Mouse (Mus musculus): ENCODE data around the gene Cbfa2t2. TPM values are rescaled to one million over a fixed set of nuclear protein-coding genes. Genes with fewer than 3 reads are reported as not detected.
A peak's percentile ranks its signal among the peaks of the same experiment; 100 is the strongest.

The Cbfa2t2 gene
- polyA plus RNA-seq (2016; fragmentation: Nextera tagmentation; extraction: Ambion mirVana): 62.4 and 67.0 TPM in 2 replicates

DNA sequence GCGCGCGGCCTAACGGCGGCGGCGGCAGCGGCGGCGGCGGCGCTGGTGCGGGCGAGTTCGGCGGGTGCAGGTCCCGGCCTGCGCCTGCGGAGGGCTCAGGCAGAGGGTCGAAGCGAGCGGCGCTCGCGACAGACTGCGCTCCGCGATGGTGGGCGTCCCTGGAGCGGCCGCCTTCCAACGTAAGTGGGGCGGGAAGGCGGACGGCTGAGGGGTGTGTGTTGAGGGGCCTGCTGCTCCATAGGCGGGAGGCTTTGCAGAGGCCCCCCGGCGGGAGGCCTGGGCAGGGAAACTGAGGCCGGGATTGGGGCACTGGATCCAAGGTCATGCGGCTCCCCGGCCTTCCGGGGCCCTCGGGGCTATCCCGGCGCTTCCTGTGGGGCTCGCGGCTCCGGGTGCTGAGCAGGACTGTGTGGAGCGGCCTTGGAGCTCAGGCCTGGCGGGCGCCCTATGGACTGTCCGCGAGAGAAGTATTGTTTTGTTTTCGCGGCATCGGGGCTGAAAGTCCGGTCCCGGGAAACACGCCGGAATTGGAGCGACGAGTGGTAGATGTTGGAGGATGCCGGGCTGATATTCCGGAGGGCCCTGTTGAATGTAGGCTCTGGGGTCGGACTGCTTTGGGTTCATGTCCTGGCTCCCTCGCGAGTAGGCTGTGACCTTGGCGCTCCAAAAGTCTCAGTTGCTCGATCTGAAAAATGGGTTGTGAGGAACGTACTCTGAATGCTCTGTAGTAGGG is at the start of gene Cbfa2t2:
Gene Cbfa2t2, plus strand, starts transcription at position 24 of the 733 bp plus-strand sequence.
- H3K9me3 ChIP-seq: no peaks in the 10 kb centered on the region
- peak within 1 kb of the TSS; percentile 85 for H3K4me3 ChIP-seq
- H3K27me3 ChIP-seq (replicated peaks): no peaks in the 10 kb centered on the region
- ATAC-seq (ENCODE audit: low FRiP score, low read depth): peak; percentile 86
- H3K9ac ChIP-seq: peak within 1 kb of the TSS; percentile 94
- peak within 1 kb of the TSS; percentile 80 for H3K27ac ChIP-seq
- H3K4me1 ChIP-seq: peaks cover 13% of the 10 kb centered on the region
- no peaks in the 10 kb centered on the region for H3K36me3 ChIP-seq
- peak within 1 kb of the TSS; percentile 66 for H3K4me2 ChIP-seq (replicated peaks)
- whole genome bisulfite sequencing: under 1% methylated on average over 70 of the region's 70 CpGs

- Histone ChIP-seq H3K9me3 (no peaks in the 10 kb centered on the region), H3K4me2 (replicated peaks) (no peak overlapping the region), H3K9ac (no peak overlapping the region), H3K27ac (no peak overlapping the region), H3K27me3 (replicated peaks) (no peaks in the 10 kb centered on the region), H3K4me3 (no peak overlapping the region), H3K36me3 (no peaks in the 10 kb centered on the region), H3K4me1 (no peaks in the 10 kb centered on the region)
- no peak for ATAC-seq (ENCODE audit: low FRiP score, low read depth)
- WGBS: 85% methylated on average over 11 of the region's 11 CpGs
Observed at GRCm38 (mm10) chr2:154390180-154390964, 45.9 kb upstream of the Cbfa2t2 start.

GRCm38 (mm10) chr2:154394602-154395001 is 41.7 kb upstream of the Cbfa2t2 start:
- WGBS: 85% methylated on average over 3 of the region's 3 CpGs
- no peak overlapping the region for H3K27ac ChIP-seq
- no peak overlapping the region for H3K4me3 ChIP-seq
- ATAC-seq (ENCODE audit: low FRiP score, low read depth): no peak
- no peaks in the 10 kb centered on the region for H3K36me3 ChIP-seq
- no peak overlapping the region for H3K9ac ChIP-seq
- H3K4me2 ChIP-seq (replicated peaks): no peak overlapping the region
- no peaks in the 10 kb centered on the region for H3K9me3 ChIP-seq
- H3K27me3 ChIP-seq (replicated peaks): no peaks in the 10 kb centered on the region
- no peaks in the 10 kb centered on the region for H3K4me1 ChIP-seq

- H3K4me2 ChIP-seq (replicated peaks): no peak overlapping the region
- no peak for ATAC-seq (ENCODE audit: low FRiP score, low read depth)
- no peak overlapping the region for H3K4me3 ChIP-seq
- no peaks in the 10 kb centered on the region for H3K9me3 ChIP-seq
- no peaks in the 10 kb centered on the region for H3K4me1 ChIP-seq
- WGBS: 95% methylated on average over 2 of the region's 2 CpGs
- H3K27ac ChIP-seq: no peak overlapping the region
- H3K36me3 ChIP-seq: no peaks in the 10 kb centered on the region
- H3K27me3 ChIP-seq (replicated peaks): no peaks in the 10 kb centered on the region
- no peak overlapping the region for H3K9ac ChIP-seq
Observed at GRCm38 (mm10) chr2:154396529-154396928, 39.8 kb upstream of the Cbfa2t2 start.

GRCm38 (mm10) chr2:154398267-154398666 is 38.0 kb upstream of the Cbfa2t2 start:
- ATAC-seq (ENCODE audit: low FRiP score, low read depth): no peak

GRCm38 (mm10) chr2:154399325-154399724 is 37.0 kb upstream of the Cbfa2t2 start:
- Histone ChIP-seq H3K27ac (no peak overlapping the region), H3K4me2 (replicated peaks) (no peak overlapping the region), H3K9me3 (no peaks in the 10 kb centered on the region), H3K4me3 (no peak overlapping the region), H3K27me3 (replicated peaks) (no peaks in the 10 kb centered on the region), H3K36me3 (no peaks in the 10 kb centered on the region), H3K9ac (no peak overlapping the region), H3K4me1 (peaks cover 9% of the 10 kb centered on the region; the same call in 1 of the 2 replicates)
- WGBS: 78% methylated on average over 2 of the region's 2 CpGs
- ATAC-seq (ENCODE audit: low FRiP score, low read depth): no peak

More at GRCm38 (mm10) chr2:154398267-154398666, 38.0 kb upstream of the Cbfa2t2 start:
- peaks cover 8% of the 10 kb centered on the region; the same call in 1 of the 2 replicates for H3K4me1 ChIP-seq
- H3K27me3 ChIP-seq (replicated peaks): no peaks in the 10 kb centered on the region
- no peak overlapping the region for H3K4me2 ChIP-seq (replicated peaks)
- H3K36me3 ChIP-seq: no peaks in the 10 kb centered on the region
- H3K9me3 ChIP-seq: no peaks in the 10 kb centered on the region
- no peak overlapping the region for H3K9ac ChIP-seq
- WGBS: 91% methylated on average over 7 of the region's 7 CpGs
- no peak overlapping the region for H3K4me3 ChIP-seq
- no peak overlapping the region for H3K27ac ChIP-seq

DNA sequence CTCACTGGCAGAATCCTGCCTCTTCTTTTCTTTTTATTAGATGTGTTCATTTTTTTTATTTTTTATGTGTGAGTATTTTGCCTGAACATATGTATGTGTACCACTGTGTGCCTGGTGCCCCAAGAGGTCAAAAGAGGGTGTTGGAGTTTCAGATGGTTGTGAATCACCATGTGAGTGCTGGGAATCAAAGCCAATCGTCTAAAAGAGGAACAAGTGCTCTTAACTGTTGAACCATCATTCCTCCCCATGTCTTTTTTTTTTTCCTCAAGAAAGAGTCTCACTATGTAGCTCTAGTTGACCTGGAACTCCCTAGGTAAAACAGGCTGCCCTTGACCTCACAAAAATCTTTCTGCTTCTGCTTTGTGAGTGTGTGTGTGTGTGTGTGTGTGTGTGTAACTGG is 34.3 kb upstream of the Cbfa2t2 start:
- no peak for ATAC-seq (ENCODE audit: low FRiP score, low read depth)
- no peak overlapping the region for H3K4me3 ChIP-seq
- no peaks in the 10 kb centered on the region for H3K36me3 ChIP-seq
- no peaks in the 10 kb centered on the region for H3K9me3 ChIP-seq
- H3K27me3 ChIP-seq (replicated peaks): peaks cover 4% of the 10 kb centered on the region; the same call in 1 of the 2 replicates
- H3K9ac ChIP-seq: no peak overlapping the region
- H3K27ac ChIP-seq: no peak overlapping the region
- H3K4me1 ChIP-seq: peaks cover 15% of the 10 kb centered on the region
- H3K4me2 ChIP-seq (replicated peaks): no peak overlapping the region
- 56% methylated on average over 1 of the region's 1 CpGs for WGBS

- Histone ChIP-seq H3K27ac (no peak overlapping the region), H3K9ac (no peak overlapping the region), H3K4me3 (no peak overlapping the region), H3K4me1 (peaks cover 20% of the 10 kb centered on the region), H3K27me3 (replicated peaks) (peaks cover 12% of the 10 kb centered on the region), H3K9me3 (no peaks in the 10 kb centered on the region), H3K36me3 (no peaks in the 10 kb centered on the region), H3K4me2 (replicated peaks) (no peak overlapping the region)
- ATAC-seq (ENCODE audit: low FRiP score, low read depth): no peak; the same call in 1 of the 2 replicates
- 32% methylated on average over 7 of the region's 7 CpGs for WGBS
Observed at GRCm38 (mm10) chr2:154402811-154403210, 33.5 kb upstream of the Cbfa2t2 start.

- no peak overlapping the region for H3K4me3 ChIP-seq
- no peak overlapping the region for H3K9ac ChIP-seq
- WGBS: 48% methylated on average over 5 of the region's 5 CpGs
- no peak for ATAC-seq (ENCODE audit: low FRiP score, low read depth)
- H3K27ac ChIP-seq: no peak overlapping the region
- no peaks in the 10 kb centered on the region for H3K9me3 ChIP-seq
- H3K27me3 ChIP-seq (replicated peaks): peaks cover 13% of the 10 kb centered on the region
- H3K36me3 ChIP-seq: no peaks in the 10 kb centered on the region
- H3K4me1 ChIP-seq: peaks cover 26% of the 10 kb centered on the region
- no peak overlapping the region for H3K4me2 ChIP-seq (replicated peaks)
Observed at GRCm38 (mm10) chr2:154405447-154405994, 30.8 kb upstream of the Cbfa2t2 start.

DNA sequence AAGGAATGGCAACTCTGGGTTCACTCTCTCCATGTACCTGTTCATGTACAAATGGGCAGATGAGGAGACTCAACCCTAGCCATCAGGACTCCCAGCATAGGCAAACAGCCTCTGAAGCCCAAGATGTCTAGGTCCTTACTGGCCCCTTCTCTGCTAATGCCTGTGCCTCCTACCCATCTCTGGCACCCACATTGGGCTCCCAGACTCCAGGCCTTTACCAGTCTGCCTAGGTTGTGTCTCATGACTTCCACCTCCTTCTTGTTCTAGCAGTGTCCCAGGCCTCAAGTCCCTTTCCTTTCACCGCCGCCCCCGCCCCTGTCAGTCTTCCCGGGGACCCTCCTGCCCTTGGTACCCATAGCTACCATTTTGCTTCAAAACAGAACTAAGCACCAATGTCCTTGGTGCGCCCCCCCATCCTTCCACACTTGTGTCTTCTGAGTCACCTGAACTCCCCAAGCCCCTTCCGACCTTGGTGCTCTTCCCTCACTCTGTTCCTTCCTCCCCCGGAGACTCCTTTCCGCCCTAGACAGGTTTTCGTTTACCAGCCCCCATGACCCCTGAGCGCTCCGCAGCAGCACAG is 29.1 kb upstream of the Cbfa2t2 start:
- Histone ChIP-seq H3K9ac (peak overlapping the region; percentile 77), H3K4me2 (replicated peaks) (peak overlapping the region; percentile 94), H3K9me3 (no peaks in the 10 kb centered on the region), H3K36me3 (no peaks in the 10 kb centered on the region), H3K4me1 (peaks cover 26% of the 10 kb centered on the region), H3K4me3 (peak overlapping the region; percentile 82), H3K27me3 (replicated peaks) (peaks cover 13% of the 10 kb centered on the region), H3K27ac (no peak overlapping the region)
- WGBS: 28% methylated on average over 11 of the region's 11 CpGs
- no peak; the same call in 1 of the 2 replicates for ATAC-seq (ENCODE audit: low FRiP score, low read depth)

DNA sequence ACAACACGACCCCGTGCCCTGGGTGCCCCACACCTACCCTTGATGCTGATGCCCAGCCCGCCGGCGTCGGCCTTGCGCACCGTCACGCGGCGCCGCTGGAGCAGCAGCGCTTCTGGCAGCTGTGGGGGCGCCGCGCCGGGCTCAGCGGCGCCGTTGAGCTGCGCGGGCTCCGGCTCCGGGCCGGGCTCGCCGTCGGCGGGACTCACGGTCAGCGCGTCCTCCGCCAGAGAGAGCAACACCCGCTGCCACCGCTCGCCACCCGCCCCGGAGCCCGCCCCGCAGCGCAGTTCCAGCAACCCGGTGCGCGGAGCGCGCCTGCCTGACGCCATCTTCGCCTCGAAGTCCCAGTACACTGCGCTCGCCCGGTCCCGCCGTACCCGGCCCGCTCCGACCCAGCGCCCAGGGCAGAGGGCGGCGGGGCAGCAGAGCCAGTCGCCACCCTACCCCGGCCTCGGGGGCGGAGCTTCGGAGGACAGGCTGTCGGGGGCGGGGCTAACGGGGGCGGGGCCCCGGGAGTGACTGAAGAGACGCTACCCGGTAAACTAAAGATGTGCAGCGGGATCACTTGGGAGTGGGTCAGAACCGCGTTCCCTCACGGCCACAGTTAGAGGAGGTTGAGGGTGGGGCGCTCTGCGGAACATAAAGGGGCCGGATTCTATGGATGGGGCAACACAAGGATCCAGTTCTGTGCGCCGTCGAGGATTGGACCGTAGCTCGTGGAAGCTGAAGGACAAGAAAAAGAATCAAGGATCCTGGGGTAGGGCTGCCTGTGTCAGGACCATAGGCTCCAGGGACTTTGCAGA is 28.4 kb upstream of the Cbfa2t2 start, which contains the start of gene Snta1:
Gene Snta1, minus strand, starts transcription at position 457 of the 803 bp plus-strand sequence.
- 2% methylated on average over 78 of the region's 84 CpGs for WGBS
- Histone ChIP-seq H3K36me3 (no peaks in the 10 kb centered on the region), H3K4me3 (peak within 1 kb of the TSS; percentile 82), H3K27me3 (replicated peaks) (peaks cover 13% of the 10 kb centered on the region), H3K4me1 (peaks cover 23% of the 10 kb centered on the region), H3K9ac (peak within 1 kb of the TSS; percentile 77), H3K27ac (no peak within 1 kb of the TSS), H3K4me2 (replicated peaks) (peak within 1 kb of the TSS; percentile 94), H3K9me3 (no peaks in the 10 kb centered on the region)
- ATAC-seq (ENCODE audit: low FRiP score, low read depth): peak; percentile 88

All from neural tube, embryonic 12.5 days (tissue).